Mouse (Mus musculus): ENCODE results near the gene Fignl1. TPM values are rescaled to one million over a fixed set of nuclear protein-coding genes. Genes with fewer than 3 reads are reported as not detected.

Gene Fignl1
- total RNA-seq, 2 experiments from 2014 or later, result 0.73 to 1.0 TPM

Other genes starting within 250 kb of the Fignl1 start
- gene 4930512M02Rik, start 181.1 kb downstream of the Fignl1 start, total RNA-seq (2021), result not detected
- gene Ikzf1, start 124.0 kb downstream of the Fignl1 start, total RNA-seq (2021), result 1 to 10 TPM; 3.1 to 4.0 TPM
- gene Ddc, start 89.2 kb upstream of the Fignl1 start, total RNA-seq (2021), result 1 to 10 TPM; 5.4 to 7.0 TPM
- 10 to 100 TPM; 29.5 to 43.0 TPM for gene Grb10, start 229.7 kb upstream of the Fignl1 start, total RNA-seq (2021)

Measured in left cerebral cortex, postnatal 25 days (tissue).